Mouse (Mus musculus): ENCODE data around the gene Nr4a1. TPM values are rescaled to one million over a fixed set of nuclear protein-coding genes. Genes with fewer than 3 reads are reported as not detected.

Nr4a1 gene
- total RNA-seq, 2 experiments from 2014 or later = 53.8 to 63.8 TPM

DNA sequence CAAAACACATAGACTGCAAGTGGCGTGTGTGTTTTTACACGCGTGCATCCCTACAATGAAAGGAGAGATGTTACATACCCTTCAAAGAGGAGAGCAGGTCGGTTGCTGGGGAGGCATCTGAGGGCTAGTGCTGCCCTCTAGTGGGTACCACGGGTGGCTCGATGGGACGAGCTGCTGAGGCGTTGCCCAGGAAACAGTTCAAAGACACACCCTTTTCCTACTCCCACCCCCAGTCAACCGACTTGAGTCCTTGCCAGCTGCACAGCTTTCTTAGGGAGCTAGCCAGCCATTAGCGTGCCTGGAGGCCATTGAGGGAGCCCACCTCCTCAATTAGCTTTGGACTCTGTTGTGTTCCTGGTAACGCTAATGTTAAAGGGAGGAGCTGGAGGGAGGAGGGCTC lies 61.8 kb downstream of the Nr4a1 start:
- DNase-seq = peak; percentile 88 to 93

DNA sequence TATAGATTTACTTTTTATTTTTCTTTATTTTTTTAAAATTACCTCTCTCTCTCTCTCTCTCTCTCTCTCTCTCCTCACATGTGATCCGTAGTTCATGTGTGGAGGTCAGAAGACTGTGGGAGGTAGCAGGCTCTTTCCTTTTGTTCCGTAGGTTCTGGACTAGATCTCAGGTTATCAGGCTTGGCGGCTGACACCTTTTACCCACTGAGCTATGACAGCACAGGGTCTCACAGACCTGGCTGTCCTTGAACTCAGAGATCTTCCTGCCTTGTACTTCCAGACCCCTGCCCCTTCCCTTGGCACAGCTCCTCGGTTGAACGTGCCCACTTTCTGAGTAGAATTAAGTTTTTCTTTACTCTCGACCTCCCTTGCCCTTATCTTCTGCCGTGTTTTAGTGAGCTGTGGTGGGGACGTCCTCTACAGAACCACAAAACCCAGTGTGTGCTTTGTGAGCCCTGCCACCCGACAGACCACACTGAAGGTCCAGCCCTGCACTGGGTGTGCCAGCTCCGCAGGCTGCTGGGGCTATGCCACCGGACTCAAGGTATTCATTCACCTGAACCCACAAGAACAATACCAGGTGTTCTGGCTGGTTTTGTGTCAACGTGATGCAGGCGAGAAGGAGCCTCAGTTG lies 62.3 kb downstream of the Nr4a1 start:
- no peak for DNase-seq

DNA sequence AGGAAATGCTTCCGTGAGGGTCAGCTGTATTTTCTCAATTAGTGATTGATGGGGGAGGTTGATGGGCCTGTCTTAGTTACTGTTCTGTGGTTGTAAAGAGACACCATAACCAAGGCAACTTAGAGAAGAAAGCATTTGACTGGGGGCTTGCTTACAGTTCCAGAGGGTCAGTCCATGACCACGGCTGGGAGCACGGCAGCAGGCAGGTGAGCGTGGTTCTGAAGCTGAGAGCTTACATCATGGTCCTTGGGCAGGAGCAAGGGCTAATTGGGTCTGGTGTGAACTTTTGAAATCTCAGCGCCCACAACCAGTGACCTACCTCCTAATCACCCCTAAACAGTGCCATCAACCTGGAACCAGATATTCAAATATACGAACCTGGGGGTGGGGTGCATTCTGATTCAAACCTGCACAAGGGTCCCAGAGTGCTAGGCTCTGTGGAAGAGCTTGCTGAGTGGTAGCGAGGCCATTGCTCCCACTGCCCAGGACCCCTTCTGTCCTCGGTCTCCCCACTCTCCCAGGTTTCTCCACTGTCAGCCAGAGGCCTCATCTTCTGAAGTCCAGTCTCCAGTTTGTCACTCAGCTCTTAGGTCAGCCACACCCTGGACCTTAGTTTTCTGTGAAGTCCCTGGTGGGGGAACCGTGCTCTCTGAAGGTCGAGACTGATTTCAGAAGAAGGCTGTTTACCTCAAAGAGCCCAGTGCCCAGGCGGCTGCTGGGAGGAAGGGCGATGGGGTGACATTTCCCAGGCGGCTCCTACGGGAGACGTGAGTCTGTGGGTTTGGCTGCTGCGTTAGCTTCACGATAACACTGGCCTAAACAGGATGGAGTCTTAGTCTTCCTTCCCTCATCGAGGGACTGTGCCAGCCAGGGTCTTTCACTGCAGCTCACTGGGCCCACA lies 63.1 kb downstream of the Nr4a1 start:
- DNase-seq = no peak

DNA sequence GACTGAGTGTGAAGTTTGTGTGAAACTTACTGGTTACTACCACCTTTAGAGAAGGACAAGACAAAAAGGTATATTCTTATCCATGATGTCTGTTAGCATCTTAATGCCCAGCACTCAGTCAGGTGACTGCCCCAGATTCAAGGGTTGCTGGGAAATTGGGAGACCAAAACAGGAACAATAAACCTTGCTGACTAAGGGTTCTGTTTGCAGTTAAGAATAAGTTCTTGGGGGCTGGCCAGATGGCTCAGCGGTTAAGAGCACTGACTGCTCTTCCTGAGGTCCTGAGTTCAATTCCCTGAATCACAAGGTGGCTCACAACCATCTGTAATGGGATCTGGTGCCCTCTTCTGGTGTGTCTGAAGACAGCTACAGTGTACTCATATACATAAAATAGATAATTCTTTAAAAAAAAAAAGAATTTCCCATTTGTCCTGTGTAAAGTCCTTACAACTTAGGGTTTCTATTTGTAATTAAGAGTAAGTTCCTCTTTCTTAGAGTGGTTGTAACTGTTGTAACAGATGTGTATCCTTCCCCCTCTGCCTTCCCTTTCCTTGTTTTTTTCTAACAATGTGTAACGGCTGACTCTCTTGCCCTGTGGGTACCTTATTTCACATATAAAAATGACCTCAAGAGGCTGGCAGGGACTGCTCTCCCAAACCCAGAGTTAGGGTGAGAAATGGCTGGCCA lies 63.9 kb downstream of the Nr4a1 start:
- no peak for DNase-seq

DNA sequence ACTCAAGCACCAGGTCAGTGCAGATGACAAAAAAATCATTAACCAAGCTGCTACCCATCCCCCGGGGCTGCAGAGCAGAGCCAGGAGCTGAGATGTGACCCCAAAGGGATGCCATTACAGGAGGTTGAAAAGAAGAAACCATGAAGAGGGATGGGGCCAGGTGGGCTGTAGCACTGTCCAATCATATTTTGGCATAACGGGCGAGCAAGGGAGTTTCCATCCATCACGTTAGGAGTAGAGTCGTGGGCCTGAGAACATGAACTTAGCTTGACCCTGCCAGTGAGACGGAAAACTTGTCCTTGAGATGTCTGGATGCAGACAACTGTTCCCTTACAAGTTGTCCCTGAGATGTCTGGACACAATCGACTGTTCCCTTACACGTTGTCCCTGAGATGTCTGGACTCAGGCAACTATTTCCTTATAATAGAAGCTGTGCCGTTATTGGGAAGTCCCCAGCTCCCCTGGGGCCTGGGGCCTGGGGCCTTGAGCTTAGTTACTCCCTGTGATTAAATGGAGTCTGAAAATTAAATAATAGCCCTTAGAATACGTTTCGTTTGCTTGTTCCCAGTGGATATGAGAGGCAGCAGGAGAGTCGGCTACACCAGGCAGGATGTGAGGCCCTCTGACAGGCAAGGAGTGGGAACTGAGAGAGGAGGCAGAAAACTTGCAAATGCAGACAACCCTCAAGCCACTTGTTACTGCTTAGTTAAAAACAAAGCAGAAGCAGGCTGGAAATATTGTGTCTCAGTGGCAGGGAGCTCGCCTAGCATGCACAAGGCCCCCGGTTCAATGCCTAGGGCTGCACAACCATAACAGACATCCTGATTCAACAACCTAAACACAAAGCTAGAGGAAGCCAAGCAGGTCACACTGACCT lies 65.1 kb downstream of the Nr4a1 start:
- no peak for DNase-seq

DNA sequence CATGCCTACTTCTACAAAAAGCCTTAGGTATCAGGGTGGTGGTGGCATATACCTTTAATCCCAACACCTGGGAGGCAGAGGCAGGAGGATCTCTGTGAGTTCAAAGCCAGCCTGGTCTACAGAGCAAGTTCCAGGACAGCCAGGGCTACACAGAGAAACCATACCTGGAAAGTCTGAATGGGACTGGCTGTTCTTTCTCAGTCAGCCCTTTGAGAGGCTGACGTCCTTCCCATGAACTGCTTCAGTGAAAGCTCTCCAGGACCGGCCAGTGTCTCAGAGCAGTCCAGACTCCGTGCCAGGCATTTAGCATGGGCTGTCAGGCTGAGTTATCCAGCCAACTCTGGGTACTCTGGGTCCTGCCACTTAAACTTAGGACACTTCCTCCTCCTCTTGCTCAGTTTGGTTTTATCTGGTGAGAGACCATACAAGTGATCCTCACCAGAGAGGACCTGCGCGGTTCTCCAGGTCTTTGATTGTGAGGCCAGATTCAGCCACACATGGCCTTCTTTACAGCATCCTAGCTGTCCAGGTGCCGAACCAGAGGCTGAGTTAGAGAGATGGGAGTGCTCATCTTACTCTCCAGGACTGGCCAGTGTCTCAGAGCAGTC lies 66.0 kb downstream of the Nr4a1 start:
- DNase-seq = no peak

DNA sequence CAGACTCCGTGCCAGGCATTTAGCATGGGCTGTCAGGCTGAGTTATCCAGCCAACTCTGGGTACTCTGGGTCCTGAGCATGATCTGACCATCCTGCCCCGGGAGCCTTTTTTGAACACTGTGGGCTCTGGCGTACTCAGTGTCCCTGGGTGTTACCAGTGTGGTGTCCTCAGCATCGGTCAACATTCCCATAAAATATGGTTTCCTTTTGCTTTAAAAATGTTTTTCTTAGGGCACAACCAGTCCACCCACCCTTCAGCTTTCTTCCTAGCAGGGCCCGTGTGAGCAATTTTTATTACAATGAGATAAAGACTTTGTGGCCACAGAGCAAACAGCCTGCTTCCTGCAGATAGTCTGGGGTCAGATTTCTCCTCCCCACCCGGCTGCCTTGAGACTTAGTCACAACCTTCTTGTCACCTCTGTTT lies 66.6 kb downstream of the Nr4a1 start:
- no peak for DNase-seq

DNA sequence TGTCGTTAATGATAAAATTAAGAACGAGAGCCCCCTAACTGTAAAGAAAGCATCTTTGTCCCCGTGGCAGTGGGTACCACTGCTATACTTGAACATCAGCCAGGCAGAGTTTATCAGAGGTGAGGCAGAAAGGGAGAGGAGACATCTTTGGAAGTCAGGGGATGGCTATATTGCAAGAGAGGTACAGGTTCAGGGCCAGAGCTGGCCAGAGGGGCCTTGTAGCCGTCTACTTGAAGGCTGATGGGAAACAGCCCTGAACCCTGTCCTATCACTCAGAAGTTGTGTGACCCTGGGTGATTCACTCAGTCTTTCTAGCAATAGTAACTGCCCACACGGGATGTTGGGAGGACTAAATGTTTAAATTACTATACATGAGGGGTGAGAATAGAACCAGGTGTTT lies 67.1 kb downstream of the Nr4a1 start:
- DNase-seq = no peak

DNA sequence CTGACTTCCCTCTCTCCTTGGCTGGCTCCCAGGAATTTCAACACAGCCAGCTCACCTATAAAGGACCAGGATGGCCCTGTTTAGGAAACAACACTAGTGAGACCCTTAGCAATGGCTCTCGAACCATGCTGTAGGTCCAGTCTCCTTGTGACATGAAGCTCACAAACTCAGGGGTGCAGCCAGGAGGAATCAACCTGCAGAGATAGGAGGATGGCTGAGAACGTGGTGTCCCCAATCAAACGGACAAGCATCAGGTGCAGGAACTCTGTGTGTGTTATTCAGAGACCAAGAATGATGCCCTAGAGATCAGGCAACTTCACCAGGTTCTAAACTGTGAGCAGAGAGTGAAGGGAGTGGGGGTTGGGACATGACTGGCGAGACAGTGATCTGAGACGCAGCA lies 68.0 kb downstream of the Nr4a1 start:
- DNase-seq = no peak

DNA sequence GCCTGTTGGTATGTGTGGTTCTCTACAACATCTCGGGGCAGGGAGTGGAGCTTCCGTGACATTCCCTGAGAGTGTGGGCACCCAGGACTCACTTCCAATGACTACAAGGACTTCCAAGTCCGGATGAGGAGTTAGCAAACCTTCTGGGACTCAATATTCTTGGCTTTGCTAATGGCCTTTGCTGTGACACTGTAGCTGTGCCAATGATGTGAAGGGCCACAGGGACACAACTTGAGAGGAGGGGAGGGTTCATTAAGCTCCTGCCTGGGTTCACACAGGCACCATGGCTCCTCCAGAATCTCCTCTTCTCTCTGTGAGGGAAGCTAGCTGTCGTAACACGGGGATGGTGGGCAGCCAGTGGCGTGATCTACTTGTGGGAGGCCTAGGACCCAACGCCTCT lies 68.6 kb downstream of the Nr4a1 start:
- DNase-seq = no peak

DNA sequence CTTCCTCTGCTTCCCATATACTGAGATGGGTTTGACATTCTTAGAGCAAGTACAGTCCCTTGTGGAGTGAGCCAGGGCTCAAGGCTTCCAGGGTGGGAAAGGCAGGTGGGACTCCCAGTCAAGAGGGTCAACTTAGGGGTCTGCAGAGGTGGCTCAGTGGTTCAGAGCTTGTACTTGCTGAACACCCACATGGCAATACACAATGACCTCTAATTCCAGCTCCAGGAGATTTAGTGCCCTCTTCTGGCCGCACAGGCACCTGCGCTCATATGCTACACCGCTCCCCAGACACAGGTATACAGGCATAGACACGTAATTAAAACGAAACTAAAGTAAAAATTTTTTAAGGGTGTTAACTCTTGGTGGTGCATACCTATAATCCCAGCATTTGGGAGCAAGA lies 69.4 kb downstream of the Nr4a1 start:
- DNase-seq = no peak

Other genes starting within 250 kb of the Nr4a1 start
- gene Gm47841, start 206.9 kb upstream of the Nr4a1 start, total RNA-seq (2021) = not detected
- 1 to 10 TPM; 1.1 to 1.2 TPM for gene Fignl2, start 175.7 kb upstream of the Nr4a1 start, total RNA-seq (2021)
- gene Ankrd33, start 138.5 kb upstream of the Nr4a1 start, total RNA-seq (2021) = not detected
- gene Acvrl1, start 125.7 kb upstream of the Nr4a1 start, total RNA-seq (2021) = 1 to 10 TPM; 7.5 to 8.9 TPM
- 10 to 100 TPM; 85.2 to 88.5 TPM for gene Acvr1b, start 80.2 kb upstream of the Nr4a1 start, total RNA-seq (2021)
- 10 to 100 TPM; 68.7 to 70.3 TPM for gene Grasp, start 30.1 kb upstream of the Nr4a1 start, total RNA-seq (2021)
- 10 to 100 TPM; 48.8 to 49.5 TPM for gene Atg101, start 30.0 kb downstream of the Nr4a1 start, total RNA-seq (2021)
- under 1 TPM; 0.20 to 0.30 TPM for gene 6030408B16Rik, start 38.9 kb downstream of the Nr4a1 start, total RNA-seq (2021)
- gene Krt80, start 115.9 kb downstream of the Nr4a1 start, total RNA-seq (2021) = under 1 TPM in 1 of 2 experiments, not detected in 1; 0.46 TPM
- not detected for gene Krt7, start 156.8 kb downstream of the Nr4a1 start, total RNA-seq (2021)
- under 1 TPM; 0.48 to 0.77 TPM for gene Krt87, start 184.5 kb downstream of the Nr4a1 start, total RNA-seq (2021)
- gene Krt88, start 193.5 kb downstream of the Nr4a1 start, total RNA-seq (2021) = not detected
- not detected for gene Krt81, start 209.5 kb downstream of the Nr4a1 start, total RNA-seq (2021)
- not detected for gene Krt86, start 219.2 kb downstream of the Nr4a1 start, total RNA-seq (2021)
- not detected for gene Krt83, start 237.2 kb downstream of the Nr4a1 start, total RNA-seq (2021)

All from layer of hippocampus, postnatal 36 days (tissue).